Mouse (Mus musculus): ENCODE data around the gene Thap4.

DNA sequence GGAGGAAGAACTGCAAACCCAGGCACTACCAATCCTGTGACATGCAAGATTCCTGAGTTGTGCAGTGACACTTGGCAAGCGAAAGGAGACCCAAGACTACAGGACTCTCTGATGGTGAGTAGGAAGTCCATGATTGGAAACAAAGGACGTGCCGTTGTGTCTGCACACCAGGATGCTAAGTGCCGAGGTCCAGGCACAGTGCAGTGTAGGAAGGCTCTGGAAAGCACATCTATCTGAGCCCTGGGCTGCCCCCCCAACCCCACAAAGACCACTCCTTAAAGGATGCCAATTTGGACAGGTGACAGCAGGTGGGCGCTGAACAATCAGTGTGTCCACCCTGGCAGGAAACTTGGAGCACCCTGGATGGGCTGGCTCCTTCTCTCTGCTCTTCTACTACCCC, 23.6 kb downstream of the Thap4 start:
- TF ChIP-seq POLR2A (IDR thresholded peaks at IDR 0.05; ENCODE audit: low read depth, low read length) (no peak), CTCF (IDR thresholded peaks at IDR 0.05; ENCODE audit: borderline replicate concordance, insufficient read depth, low read length) (no peak)
